Mouse (Mus musculus): ENCODE data around the gene Tbkbp1. TPM values are rescaled to one million over a fixed set of nuclear protein-coding genes. Genes with fewer than 3 reads are reported as not detected.

Tbkbp1 gene
- polyA plus RNA-seq, 1 experiment from 2014 or later: 1.0 TPM

- Histone ChIP-seq H3K4me2 (no peak overlapping the region), H3K9ac (no peak overlapping the region), H3K27me3 (peaks cover 40% of the 10 kb centered on the region), H3K9me3 (replicated peaks) (no peaks in the 10 kb centered on the region), H3K27ac (no peak overlapping the region), H3K4me1 (replicated peaks) (peaks cover 30% of the 10 kb centered on the region), H3K36me3 (peaks cover 11% of the 10 kb centered on the region; the same call in 1 of the 2 replicates), H3K4me3 (replicated peaks) (no peak overlapping the region)
- no peak for ATAC-seq (ENCODE audit: low read depth)
- WGBS (ENCODE audit: insufficient replicate concordance): 49% methylated on average over 9 of the region's 9 CpGs
- DNase-seq: no peak
These were observed 7.9 kb downstream of the Tbkbp1 start for GRCm38 (mm10) chr11:97143196-97143900.

- no peak for DNase-seq
- no peak overlapping the region for H3K4me2 ChIP-seq
- peak overlapping the region; percentile 50 for H3K27ac ChIP-seq
These were observed 9.1 kb downstream of the Tbkbp1 start for GRCm38 (mm10) chr11:97142159-97142608.

GRCm38 (mm10) chr11:97140811-97141210 lies 10.5 kb downstream of the Tbkbp1 start:
- Histone ChIP-seq H3K27ac (no peak overlapping the region), H3K27me3 (peaks cover 39% of the 10 kb centered on the region), H3K4me3 (replicated peaks) (no peak overlapping the region), H3K4me1 (replicated peaks) (peaks cover 26% of the 10 kb centered on the region), H3K36me3 (peaks cover 8% of the 10 kb centered on the region; the same call in 1 of the 2 replicates), H3K9me3 (replicated peaks) (no peaks in the 10 kb centered on the region), H3K4me2 (no peak overlapping the region), H3K9ac (no peak overlapping the region)
- ATAC-seq (ENCODE audit: low read depth) (no peak), DNase-seq (no peak)
- 59% methylated on average over 4 of the region's 4 CpGs for WGBS (ENCODE audit: insufficient replicate concordance)

More at GRCm38 (mm10) chr11:97142159-97142608, 9.1 kb downstream of the Tbkbp1 start:
- Histone ChIP-seq H3K36me3 (peaks cover 11% of the 10 kb centered on the region; the same call in 1 of the 2 replicates), H3K27me3 (peaks cover 40% of the 10 kb centered on the region), H3K9ac (no peak overlapping the region), H3K4me3 (replicated peaks) (no peak overlapping the region), H3K9me3 (replicated peaks) (no peaks in the 10 kb centered on the region), H3K4me1 (replicated peaks) (peaks cover 36% of the 10 kb centered on the region)
- ATAC-seq (ENCODE audit: low read depth): no peak
- 34% methylated on average over 8 of the region's 8 CpGs for WGBS (ENCODE audit: insufficient replicate concordance)

DNA sequence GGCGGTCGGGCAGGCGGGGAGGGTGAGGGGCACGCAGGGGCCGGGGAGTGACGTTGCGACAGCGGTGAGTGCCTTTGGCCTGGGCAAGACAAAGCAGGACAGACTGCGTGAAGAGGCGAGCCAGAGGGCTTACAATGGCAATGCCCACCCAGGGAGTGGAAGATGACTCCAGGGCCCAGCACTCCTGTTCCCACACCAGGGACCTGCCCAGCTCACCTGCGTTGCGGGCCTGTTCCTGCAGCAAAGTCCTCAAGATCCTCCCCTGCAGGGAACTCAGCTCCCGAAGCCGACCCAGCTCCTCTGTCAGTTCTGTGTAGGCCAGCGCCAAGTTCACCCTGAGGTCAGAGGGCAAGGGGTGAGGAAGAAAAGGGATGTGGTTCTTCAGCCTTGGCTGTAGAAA lies 12.0 kb downstream of the Tbkbp1 start:
- DNase-seq (no peak), ATAC-seq (ENCODE audit: low read depth) (no peak)
- Histone ChIP-seq H3K4me3 (replicated peaks) (0 out of 2 replicates have a peak overlapping the region, but pooled peaks have one; percentile 21), H3K36me3 (peaks cover 5% of the 10 kb centered on the region; the same call in 1 of the 2 replicates), H3K27me3 (peaks cover 48% of the 10 kb centered on the region), H3K27ac (no peak overlapping the region), H3K9me3 (replicated peaks) (no peaks in the 10 kb centered on the region), H3K9ac (no peak overlapping the region), H3K4me1 (replicated peaks) (peaks cover 26% of the 10 kb centered on the region), H3K4me2 (peak overlapping the region; percentile 43; the same call in 1 of the 2 replicates)
- WGBS (ENCODE audit: insufficient replicate concordance): 79% methylated on average over 15 of the region's 15 CpGs

DNA sequence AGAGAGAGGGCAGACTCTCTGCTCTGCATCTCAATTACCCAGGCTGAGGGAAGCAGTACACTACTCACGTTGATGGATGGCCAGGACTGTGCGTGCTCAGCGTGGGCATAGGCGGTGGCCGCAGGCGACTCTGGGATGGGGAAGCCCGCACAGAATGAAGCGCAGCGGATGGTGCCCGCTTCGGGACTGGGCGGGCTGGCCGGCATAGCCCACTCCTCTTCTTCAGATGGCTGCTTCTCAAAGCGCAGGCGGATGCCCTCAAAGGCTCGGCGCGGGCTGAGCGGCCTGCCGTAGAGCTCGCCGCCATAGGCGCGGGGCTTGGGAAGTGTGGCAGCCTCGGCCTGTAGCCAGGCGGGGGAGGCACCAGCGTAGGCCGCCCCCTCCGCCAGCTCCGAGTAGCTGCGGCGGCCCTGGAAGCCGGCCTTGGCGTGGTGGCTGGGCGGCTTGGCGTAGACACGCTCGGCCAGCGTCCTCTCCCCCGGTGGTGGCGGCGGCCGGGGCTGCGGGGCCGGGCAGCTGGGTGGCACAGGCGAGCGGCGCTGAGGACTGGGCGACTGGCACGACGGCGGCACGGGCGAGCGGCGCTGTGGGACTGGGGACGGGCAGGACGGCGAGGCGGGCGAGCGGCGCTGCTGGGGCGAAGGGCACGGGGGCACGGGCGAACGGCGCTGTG lies 12.6 kb downstream of the Tbkbp1 start:
- Histone ChIP-seq H3K9ac (no peak overlapping the region), H3K27me3 (peaks cover 53% of the 10 kb centered on the region), H3K4me3 (replicated peaks) (peak overlapping the region; percentile 21; the same call in 1 of the 2 replicates), H3K9me3 (replicated peaks) (no peaks in the 10 kb centered on the region), H3K27ac (no peak overlapping the region), H3K4me2 (peak overlapping the region; percentile 43), H3K36me3 (peaks cover 5% of the 10 kb centered on the region; the same call in 1 of the 2 replicates), H3K4me1 (replicated peaks) (peaks cover 26% of the 10 kb centered on the region)
- 81% methylated on average over 69 of the region's 69 CpGs for WGBS (ENCODE audit: insufficient replicate concordance)
- no peak for DNase-seq
- ATAC-seq (ENCODE audit: low read depth): no peak; the same call in 1 of the 2 replicates

DNA sequence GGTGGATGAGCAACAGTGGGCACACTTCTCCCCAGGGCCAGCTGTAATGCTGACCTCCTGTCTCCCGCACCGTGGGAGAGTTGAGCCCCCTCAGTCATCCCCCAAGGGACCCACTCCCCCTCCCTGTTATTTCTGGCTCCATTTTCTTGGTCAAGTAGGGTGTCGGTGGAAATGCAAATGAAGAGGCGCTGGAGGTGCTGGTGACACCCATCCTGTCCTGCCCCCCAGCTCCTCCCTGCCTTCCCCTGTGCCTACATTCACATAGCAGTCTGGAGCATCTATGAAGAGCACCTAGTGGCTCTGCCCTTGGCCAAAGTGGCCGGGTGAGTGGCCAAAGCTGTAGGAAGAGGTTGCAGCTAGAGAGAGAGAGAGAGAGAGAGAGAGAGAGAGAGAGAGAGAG lies 18.0 kb downstream of the Tbkbp1 start:
- H3K9me3 ChIP-seq (replicated peaks): no peaks in the 10 kb centered on the region
- DNase-seq: no peak
- WGBS (ENCODE audit: insufficient replicate concordance): 41% methylated on average over 5 of the region's 5 CpGs
- H3K4me2 ChIP-seq: no peak overlapping the region
- H3K9ac ChIP-seq: no peak overlapping the region
- H3K27ac ChIP-seq: no peak overlapping the region
- peaks cover 60% of the 10 kb centered on the region for H3K27me3 ChIP-seq
- no peaks in the 10 kb centered on the region for H3K36me3 ChIP-seq
- peaks cover 9% of the 10 kb centered on the region for H3K4me1 ChIP-seq (replicated peaks)
- no peak overlapping the region for H3K4me3 ChIP-seq (replicated peaks)
- ATAC-seq (ENCODE audit: low read depth): no peak

DNA sequence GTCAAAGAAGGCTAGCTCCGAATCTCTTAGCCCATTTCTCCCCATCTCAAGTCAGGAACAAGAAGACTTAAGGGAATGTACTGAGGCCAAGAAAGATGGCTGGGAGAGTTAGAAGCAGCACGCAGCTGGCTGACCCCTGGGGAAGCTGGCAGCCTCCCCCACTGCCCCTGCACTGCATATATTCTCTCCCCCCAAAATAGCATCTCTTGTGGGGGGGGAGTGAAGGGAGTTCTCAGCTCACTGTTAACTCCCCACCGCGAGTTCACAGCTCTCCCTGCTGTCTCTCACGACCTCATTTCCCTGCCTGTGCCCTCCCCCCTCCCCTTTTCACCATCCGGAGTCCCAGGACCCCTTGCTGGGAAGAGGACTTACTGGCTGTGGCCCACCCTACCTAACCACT lies 19.1 kb downstream of the Tbkbp1 start:
- DNase-seq (no peak), ATAC-seq (ENCODE audit: low read depth) (no peak)
- H3K27me3 ChIP-seq: peaks cover 50% of the 10 kb centered on the region
- no peaks in the 10 kb centered on the region for H3K9me3 ChIP-seq (replicated peaks)
- 23% methylated on average over 6 of the region's 6 CpGs for WGBS (ENCODE audit: insufficient replicate concordance)
- H3K9ac ChIP-seq: no peak overlapping the region
- H3K4me3 ChIP-seq (replicated peaks): no peak overlapping the region
- no peak overlapping the region for H3K27ac ChIP-seq
- H3K36me3 ChIP-seq: no peaks in the 10 kb centered on the region
- peaks cover 8% of the 10 kb centered on the region for H3K4me1 ChIP-seq (replicated peaks)
- no peak overlapping the region for H3K4me2 ChIP-seq

- Histone ChIP-seq H3K4me2 (no peak overlapping the region), H3K4me3 (replicated peaks) (no peak overlapping the region), H3K4me1 (replicated peaks) (peaks cover 13% of the 10 kb centered on the region), H3K27ac (no peak overlapping the region), H3K9ac (no peak overlapping the region), H3K9me3 (replicated peaks) (no peaks in the 10 kb centered on the region), H3K36me3 (no peaks in the 10 kb centered on the region), H3K27me3 (peaks cover 49% of the 10 kb centered on the region)
- WGBS (ENCODE audit: insufficient replicate concordance): 49% methylated on average over 2 of the region's 2 CpGs
- DNase-seq: no peak
- no peak for ATAC-seq (ENCODE audit: low read depth)
These were observed 19.6 kb downstream of the Tbkbp1 start for GRCm38 (mm10) chr11:97131683-97132082.

- H3K36me3 ChIP-seq: no peaks in the 10 kb centered on the region
- no peak overlapping the region for H3K4me2 ChIP-seq
- ATAC-seq (ENCODE audit: low read depth) (no peak), DNase-seq (no peak)
- no peak overlapping the region for H3K27ac ChIP-seq
- H3K4me3 ChIP-seq (replicated peaks): no peak overlapping the region
- no peak overlapping the region for H3K9ac ChIP-seq
- 62% methylated on average over 7 of the region's 7 CpGs for WGBS (ENCODE audit: insufficient replicate concordance)
- no peaks in the 10 kb centered on the region for H3K9me3 ChIP-seq (replicated peaks)
- H3K27me3 ChIP-seq: peaks cover 60% of the 10 kb centered on the region
- H3K4me1 ChIP-seq (replicated peaks): peaks cover 15% of the 10 kb centered on the region
These were observed 21.0 kb downstream of the Tbkbp1 start for GRCm38 (mm10) chr11:97130318-97130717.

DNA sequence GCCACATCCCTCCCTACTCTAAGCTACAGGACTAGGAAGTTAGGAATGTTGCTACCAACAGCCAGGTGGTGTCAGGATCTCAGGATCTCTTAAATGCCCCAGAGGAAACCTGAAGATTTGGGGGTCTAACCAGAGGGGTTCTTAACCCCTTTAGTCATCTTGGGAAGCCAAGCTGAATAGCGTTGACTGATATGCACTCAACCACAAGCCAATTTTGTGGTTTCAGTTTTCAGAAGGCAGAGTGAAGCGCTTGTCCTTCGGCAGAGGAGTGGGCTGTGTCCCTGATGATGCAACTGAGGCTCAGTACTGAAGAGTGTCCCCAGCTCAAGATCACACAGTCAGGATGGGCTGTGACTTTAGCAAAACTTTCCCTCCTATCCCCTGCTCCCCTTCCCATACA lies 22.3 kb downstream of the Tbkbp1 start:
- H3K27me3 ChIP-seq: peaks cover 54% of the 10 kb centered on the region

GRCm38 (mm10) chr11:97127470-97128223 lies 23.6 kb downstream of the Tbkbp1 start:
- WGBS (ENCODE audit: insufficient replicate concordance): 26% methylated on average over 19 of the region's 19 CpGs
- Histone ChIP-seq H3K9ac (peak overlapping the region; percentile 54; the same call in 1 of the 2 replicates), H3K4me1 (replicated peaks) (peaks cover 19% of the 10 kb centered on the region), H3K9me3 (replicated peaks) (no peaks in the 10 kb centered on the region), H3K4me2 (peak overlapping the region; percentile 73), H3K36me3 (no peaks in the 10 kb centered on the region), H3K27ac (no peak overlapping the region), H3K4me3 (replicated peaks) (peak overlapping the region; percentile 53), H3K27me3 (peaks cover 43% of the 10 kb centered on the region)
- DNase-seq (no peak), ATAC-seq (ENCODE audit: low read depth) (no peak)

More for the DNA sequence above, 22.3 kb downstream of the Tbkbp1 start:
- Histone ChIP-seq H3K4me2 (no peak overlapping the region), H3K27ac (no peak overlapping the region), H3K36me3 (no peaks in the 10 kb centered on the region), H3K4me3 (replicated peaks) (no peak overlapping the region), H3K9ac (no peak overlapping the region), H3K4me1 (replicated peaks) (peaks cover 15% of the 10 kb centered on the region), H3K9me3 (replicated peaks) (no peaks in the 10 kb centered on the region)
- 10% methylated on average over 3 of the region's 3 CpGs for WGBS (ENCODE audit: insufficient replicate concordance)
- DNase-seq (no peak), ATAC-seq (ENCODE audit: low read depth) (no peak)
